Mouse (Mus musculus) limb, embryonic 11.5 days (tissue): ENCODE measurements around the gene Chrna1. TPM values are rescaled to one million over a fixed set of nuclear protein-coding genes. Genes with fewer than 3 reads are reported as not detected.

ENCODE experiments used
- ATAC-seq: fragments of 200-750 bp; cut with Nextera tagmentation; 2 replicates; pipeline ENCODE4 v1.8.0; 2017; ENCODE audit warnings: low read depth; ENCODE audit not compliant: insufficient number of reproducible peaks, low FRiP score, low TSS enrichment
- DNase-seq: peaks from one replicate; pipeline ENCODE4 v3.0.0-alpha.2; 2015; ENCODE audit warnings: low spot score
- H3K27ac ChIP-seq: fragments of 300-500 bp; sonication (generic); replicated peaks from 2 replicates; pipeline ENCODE4 v1.5.1; 2014; ENCODE audit warnings: low read depth, mild to moderate bottlenecking, low read length
- H3K27me3 ChIP-seq: fragments of 300-500 bp; sonication (generic); 2 replicates; pipeline ENCODE4 v1.6.1; 2014; ENCODE audit warnings: mild to moderate bottlenecking, low read length, mixed read lengths; ENCODE audit not compliant: control insufficient read depth, insufficient read depth
- H3K36me3 ChIP-seq: fragments of 300-500 bp; sonication (generic); 2 replicates; pipeline ENCODE4 v1.6.1; 2014; ENCODE audit warnings: mild to moderate bottlenecking, low read length, moderate library complexity, mixed read lengths; ENCODE audit not compliant: control insufficient read depth, insufficient read depth
- H3K4me1 ChIP-seq: fragments of 300-500 bp; sonication (generic); 2 replicates; pipeline ENCODE4 v1.6.1; 2014; ENCODE audit warnings: low read length, mixed read lengths; ENCODE audit not compliant: control insufficient read depth, insufficient read depth
- H3K4me2 ChIP-seq: fragments of 300-500 bp; sonication (generic); 2 replicates; pipeline ENCODE4 v1.6.1; 2014; ENCODE audit warnings: low read depth, mild to moderate bottlenecking, moderate library complexity; ENCODE audit not compliant: severe bottlenecking
- H3K4me3 ChIP-seq: fragments of 300-500 bp; sonication (generic); 2 replicates; pipeline ENCODE4 v1.5.1; 2014; ENCODE audit warnings: low read depth, low read length
- H3K9ac ChIP-seq: fragments of 300-500 bp; sonication (generic); 2 replicates; pipeline ENCODE4 v1.6.1; 2014; ENCODE audit warnings: mild to moderate bottlenecking, low read length
- H3K9me3 ChIP-seq: fragments of 300-500 bp; sonication (generic); 2 replicates; pipeline ENCODE4 v1.6.1; 2016; ENCODE audit warnings: low read length; ENCODE audit not compliant: control insufficient read depth
- WGBS: fragments of 180-500 bp; shearing (Covaris S2); extraction: QIAGEN DNeasy Blood & Tissue Kit; methylation state at CpG from one replicate; pipeline ENCODE4 v1.1.7; 2014; 5-methylcytosine and 5-hydroxymethylcytosine counted together
- polyA plus RNA-seq: library from polyadenylated mRNA; unstranded; fragments of >200 nt; fragmentation: Nextera tagmentation; extraction: Ambion mirVana; gene quantifications from 2 replicates; pipeline ENCODE4 v1.2.1, GENCODE M21; 2014

Gene Chrna1
- polyA plus RNA-seq, 1 experiment from 2014 or later = 3.5 TPM

GRCm38 (mm10) chr2:73521737-73522136 is 58.4 kb downstream of the Chrna1 start:
- no peak for ATAC-seq
- no peaks in the 10 kb centered on the region for H3K9me3 ChIP-seq
- no peak overlapping the region; the same call in 1 of the 2 replicates for H3K27ac ChIP-seq
- H3K4me1 ChIP-seq = peaks cover 25% of the 10 kb centered on the region
- no peak overlapping the region for H3K4me3 ChIP-seq
- no peak for DNase-seq
- WGBS = 14% methylated on average over 5 of the region's 5 CpGs
- no peaks in the 10 kb centered on the region for H3K27me3 ChIP-seq
- no peaks in the 10 kb centered on the region for H3K36me3 ChIP-seq
- H3K4me2 ChIP-seq = 0 out of 2 replicates have a peak overlapping the region, but pooled peaks have one; percentile 1
- no peak overlapping the region for H3K9ac ChIP-seq

GRCm38 (mm10) chr2:73518966-73519365 is 61.2 kb downstream of the Chrna1 start:
- Histone ChIP-seq H3K27me3 (no peaks in the 10 kb centered on the region), H3K9me3 (no peaks in the 10 kb centered on the region), H3K4me1 (peaks cover 22% of the 10 kb centered on the region), H3K27ac (0 out of 2 replicates have a peak overlapping the region, but pooled peaks have one; percentile 39), H3K9ac (no peak overlapping the region), H3K36me3 (no peaks in the 10 kb centered on the region), H3K4me3 (no peak overlapping the region), H3K4me2 (no peak overlapping the region)
- 51% methylated on average over 5 of the region's 5 CpGs for WGBS
- ATAC-seq = no peak
- no peak for DNase-seq

- DNase-seq (no peak), ATAC-seq (no peak)
- Histone ChIP-seq H3K27ac (no peak overlapping the region), H3K4me3 (no peak overlapping the region), H3K27me3 (no peaks in the 10 kb centered on the region), H3K4me1 (peaks cover 22% of the 10 kb centered on the region), H3K4me2 (no peak overlapping the region), H3K9ac (no peak overlapping the region), H3K36me3 (no peaks in the 10 kb centered on the region), H3K9me3 (no peaks in the 10 kb centered on the region)
- 87% methylated on average over 2 of the region's 2 CpGs for WGBS
Measured at GRCm38 (mm10) chr2:73518311-73518710, 61.8 kb downstream of the Chrna1 start.

- no peak for ATAC-seq
- no peak overlapping the region for H3K4me2 ChIP-seq
- WGBS = 91% methylated on average over 6 of the region's 6 CpGs
- DNase-seq = no peak
- no peaks in the 10 kb centered on the region for H3K9me3 ChIP-seq
- peaks cover 11% of the 10 kb centered on the region for H3K4me1 ChIP-seq
- H3K27me3 ChIP-seq = no peaks in the 10 kb centered on the region
- no peaks in the 10 kb centered on the region for H3K36me3 ChIP-seq
- H3K4me3 ChIP-seq = no peak overlapping the region
- H3K9ac ChIP-seq = no peak overlapping the region
- H3K27ac ChIP-seq = no peak overlapping the region
Measured at GRCm38 (mm10) chr2:73514178-73514577, 66.0 kb downstream of the Chrna1 start.

Other genes with a start within 250 kb of the Chrna1 start
- 2.9 and 3.7 TPM in 2 replicates for gene Gpr155, start 193.8 kb downstream of the Chrna1 start, polyA plus RNA-seq
- 21.8 and 24.1 TPM in 2 replicates for gene Wipf1, start 50.6 kb downstream of the Chrna1 start, polyA plus RNA-seq
- gene Chn1, start 195.0 kb upstream of the Chrna1 start, polyA plus RNA-seq = 47.5 and 55.3 TPM in 2 replicates